Mouse (Mus musculus) urinary bladder, adult 18-20 months (tissue): ENCODE results near the gene Olfr1359.
"Not testable (repeated sequence)": the region's sequence is repeated elsewhere in the genome, so short reads cannot be mapped to it uniquely, and the experiment has no call there.

Experiments
- DNase-seq, 2 experiments: peaks; one replicate each; pipeline ENCODE4 v3.0.0; 2022; ENCODE audit warnings: low spot score in 2 of 2, mixed read lengths in 2 of 2

Olfr1359 gene

DNA sequence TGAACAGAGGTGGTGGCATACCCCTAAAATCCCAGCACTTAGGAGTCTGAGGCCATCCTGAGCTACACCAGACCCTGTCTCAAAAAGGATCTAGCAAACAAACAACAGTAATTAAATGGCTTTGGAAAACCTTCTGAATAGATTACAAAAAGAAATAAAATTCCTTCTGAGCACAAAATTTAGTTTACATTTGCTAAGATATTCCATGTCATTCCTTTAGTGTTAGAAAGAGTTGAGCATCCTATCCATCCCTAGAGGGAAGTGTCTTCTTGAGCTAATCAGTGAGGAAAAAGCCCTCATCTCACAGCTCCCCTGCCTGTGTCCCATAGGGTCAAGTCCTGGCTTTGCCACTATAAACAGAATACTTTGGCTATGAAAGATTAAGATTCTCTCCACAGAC is at the start of gene Olfr1359:
Olfr1359 (plus strand) TSS at position 301 of the 400 bp plus-strand sequence.
- no peak for DNase-seq

DNA sequence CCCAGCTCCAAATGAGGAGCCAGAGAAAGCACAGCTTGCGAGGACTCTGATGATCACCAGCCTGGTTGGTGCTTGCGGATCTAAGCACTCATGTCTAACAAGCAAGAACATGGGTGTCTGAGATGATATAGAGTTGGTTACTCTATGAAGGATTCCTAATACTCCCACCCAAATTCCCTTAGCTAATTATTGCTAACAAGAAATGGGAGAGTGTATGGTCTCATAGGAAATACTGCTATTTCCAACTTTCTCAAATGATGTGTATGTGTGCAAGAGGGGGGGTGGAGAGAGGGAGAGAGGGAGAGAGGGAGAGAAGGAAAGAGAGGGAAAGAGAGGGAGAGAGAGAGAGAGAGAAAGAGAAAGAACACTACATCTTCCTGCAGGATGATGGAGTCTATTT is 34.6 kb upstream of the Olfr1359 start, which contains the start of gene Olfr1361:
Olfr1361 (minus strand) TSS at position 101 of the 400 bp plus-strand sequence.
- no peak for DNase-seq

DNA sequence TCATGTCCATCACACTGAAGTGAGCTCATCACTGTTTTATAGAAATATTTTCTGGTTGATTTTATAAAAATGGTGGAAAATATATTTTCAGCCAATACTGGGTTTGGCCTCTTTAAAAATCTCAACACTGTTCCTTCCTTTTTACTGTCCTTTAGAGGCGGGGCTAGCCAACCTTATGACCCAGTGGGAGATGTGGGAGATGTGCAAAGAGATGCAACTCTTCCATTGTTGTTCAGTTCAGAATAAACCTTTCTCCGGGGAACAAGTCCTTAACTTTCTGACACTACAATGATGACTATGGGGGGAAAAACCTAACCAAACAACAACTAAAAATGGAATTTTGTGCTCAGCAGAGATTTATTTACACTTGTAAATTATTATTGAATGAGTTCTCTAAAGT is 20.6 kb upstream of the Olfr1359 start, which contains the start of gene Olfr1360:
Olfr1360 (minus strand) TSS at position 101 of the 400 bp plus-strand sequence.
- no peak for DNase-seq

DNA sequence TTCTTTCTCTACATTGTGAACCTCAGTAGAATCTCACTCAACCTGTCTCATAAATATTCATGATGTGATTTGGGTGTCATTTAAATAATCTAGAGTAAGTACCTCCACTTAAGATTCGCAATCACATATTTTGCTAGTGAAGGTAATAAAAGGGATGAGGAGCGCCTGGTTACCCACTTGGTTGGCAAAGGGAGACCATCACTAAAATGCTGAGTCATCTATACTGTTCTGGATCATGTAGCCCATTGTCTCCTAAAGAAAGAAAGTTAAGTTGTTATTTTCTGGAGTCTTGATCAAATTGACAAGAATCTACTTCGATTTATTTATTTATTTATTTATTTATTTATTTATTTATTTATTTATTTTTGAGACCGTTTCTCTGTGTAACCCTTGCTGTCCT is 8.8 kb downstream of the Olfr1359 start:
- no peak for DNase-seq

GRCm38 (mm10) chr13:21710031-21710711 is 12.3 kb downstream of the Olfr1359 start:
- DNase-seq, result peak; percentile 77 to 80

DNA sequence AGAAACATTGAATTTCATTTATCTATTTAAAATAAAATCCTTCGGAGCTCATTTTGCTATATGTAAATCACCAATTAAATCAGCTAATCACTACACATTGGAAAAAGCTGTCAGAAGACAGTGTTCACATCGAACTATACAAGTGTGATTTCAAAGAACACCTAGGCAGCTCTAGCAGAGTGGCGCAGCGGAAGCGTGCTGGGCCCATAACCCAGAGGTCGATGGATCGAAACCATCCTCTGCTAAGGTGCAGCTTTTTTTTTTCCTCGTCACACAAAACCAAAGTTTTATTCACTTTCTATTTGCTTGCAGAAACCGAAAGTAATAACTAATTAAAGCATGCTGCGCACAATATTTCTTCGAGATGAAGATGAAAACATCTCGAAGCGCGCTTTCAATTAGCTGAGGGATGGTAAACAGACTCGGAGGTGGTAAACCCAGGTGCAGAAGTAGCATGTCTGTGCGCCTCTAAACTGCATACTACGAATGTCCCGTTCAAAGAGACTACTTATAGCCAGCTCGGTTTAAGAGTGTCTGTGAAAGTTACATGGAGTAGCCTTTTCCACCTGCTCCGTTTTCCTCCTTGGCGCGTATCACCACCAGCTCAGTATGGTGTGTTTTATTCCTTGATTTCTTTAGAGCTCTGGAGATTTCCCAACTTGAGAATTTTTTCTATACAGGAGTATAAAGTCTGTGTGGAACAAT is 13.1 kb downstream of the Olfr1359 start:
- peak; percentile 70 to 77 for DNase-seq

GRCm38 (mm10) chr13:21711698-21712097 is 13.8 kb downstream of the Olfr1359 start:
- no peak for DNase-seq

GRCm38 (mm10) chr13:21714725-21715124 is 16.8 kb downstream of the Olfr1359 start:
- DNase-seq, result peak in 1 of 2 experiments; percentile 28

- DNase-seq, result no peak
These were observed 17.4 kb downstream of the Olfr1359 start for GRCm38 (mm10) chr13:21715131-21715863.

GRCm38 (mm10) chr13:21715864-21716539 is 18.1 kb downstream of the Olfr1359 start, which contains the start of the genes Hist1h2bl and Hist1h2ai:
TSS of gene Hist1h2bl (minus strand) at chr13:21716143.
TSS of gene Hist1h2ai (plus strand) at chr13:21716422.
- peak; percentile 63 to 70 for DNase-seq

DNA sequence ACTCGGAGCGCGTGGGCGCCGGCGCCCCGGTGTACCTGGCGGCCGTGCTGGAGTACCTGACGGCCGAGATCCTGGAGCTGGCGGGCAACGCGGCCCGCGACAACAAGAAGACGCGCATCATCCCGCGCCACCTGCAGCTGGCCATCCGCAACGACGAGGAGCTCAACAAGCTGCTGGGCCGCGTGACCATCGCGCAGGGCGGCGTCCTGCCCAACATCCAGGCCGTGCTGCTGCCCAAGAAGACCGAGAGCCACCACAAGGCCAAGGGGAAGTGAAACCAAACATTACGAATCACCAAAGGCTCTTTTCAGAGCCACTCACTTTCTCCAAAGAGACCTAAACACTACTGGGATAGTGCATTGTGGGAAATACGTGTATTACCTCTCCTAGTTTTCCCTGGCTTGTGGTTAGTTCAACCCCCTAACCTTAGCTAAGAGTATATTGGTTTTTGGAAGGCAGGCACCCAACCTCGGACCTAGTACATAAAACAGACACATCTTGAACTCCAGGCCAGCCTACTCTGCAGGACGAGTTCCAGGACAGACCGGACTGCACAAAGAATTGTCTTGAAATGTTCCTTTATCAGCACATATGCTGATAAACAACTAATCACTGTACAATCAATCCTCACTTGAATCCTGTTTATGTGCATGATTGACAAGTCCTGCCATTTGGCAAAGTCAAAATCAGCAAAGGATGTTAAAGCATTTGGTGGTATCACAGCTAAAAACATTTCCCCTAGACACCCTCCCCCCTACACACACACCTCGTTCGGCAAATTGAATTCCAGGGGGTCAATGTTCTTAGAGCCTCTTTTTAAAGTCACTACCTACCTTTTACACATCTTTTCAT is 18.9 kb downstream of the Olfr1359 start:
- DNase-seq, result not testable (repeated sequence)

DNA sequence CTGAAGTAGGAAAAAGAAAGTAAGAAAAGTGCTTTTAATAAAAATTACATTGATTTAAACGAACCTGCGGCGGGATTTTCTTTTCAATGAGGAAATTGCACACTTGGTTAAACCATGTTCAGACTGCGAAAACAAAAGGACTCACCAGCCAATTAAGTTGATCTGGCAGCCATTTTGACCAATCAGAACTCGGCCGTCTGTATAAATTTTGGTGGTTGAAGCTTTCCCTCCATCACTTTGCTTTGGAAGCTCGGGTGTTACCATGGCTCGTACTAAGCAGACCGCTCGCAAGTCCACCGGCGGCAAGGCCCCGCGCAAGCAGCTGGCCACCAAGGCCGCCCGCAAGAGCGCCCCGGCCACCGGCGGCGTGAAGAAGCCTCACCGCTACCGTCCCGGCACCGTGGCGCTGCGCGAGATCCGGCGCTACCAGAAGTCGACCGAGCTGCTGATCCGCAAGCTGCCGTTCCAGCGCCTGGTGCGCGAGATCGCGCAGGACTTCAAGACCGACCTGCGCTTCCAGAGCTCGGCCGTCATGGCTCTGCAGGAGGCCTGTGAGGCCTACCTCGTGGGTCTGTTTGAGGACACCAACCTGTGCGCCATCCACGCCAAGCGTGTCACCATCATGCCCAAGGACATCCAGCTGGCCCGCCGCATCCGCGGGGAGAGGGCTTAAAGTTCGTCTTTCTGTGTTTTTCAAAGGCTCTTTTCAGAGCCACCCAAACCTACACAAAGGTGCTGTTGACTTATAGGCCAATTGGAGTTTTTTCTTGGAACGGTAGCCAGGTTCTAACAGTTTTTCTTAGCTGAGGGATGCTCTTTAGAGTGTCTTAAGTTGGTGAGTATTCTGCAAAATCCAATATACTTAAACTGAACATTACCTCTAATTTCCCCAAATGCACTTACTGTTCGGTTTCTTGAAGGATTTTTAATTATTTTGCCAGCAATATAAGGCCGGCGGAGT is 19.8 kb downstream of the Olfr1359 start, which contains the start of gene Hist1h3h:
Hist1h3h (plus strand) TSS at position 263 of the 961 bp plus-strand sequence.
- DNase-seq, result peak; percentile 45 to 64

GRCm38 (mm10) chr13:21718381-21719080 is 20.6 kb downstream of the Olfr1359 start:
- no peak for DNase-seq

- not testable (repeated sequence) for DNase-seq
These were observed 23.3 kb downstream of the Olfr1359 start for GRCm38 (mm10) chr13:21721107-21721756.

GRCm38 (mm10) chr13:21721757-21722372 is 24.0 kb downstream of the Olfr1359 start, which contains the start of gene Hist1h2bm:
TSS of gene Hist1h2bm (plus strand) at chr13:21722044.
- peak; percentile 42 to 47 for DNase-seq

- no peak for DNase-seq
These were observed 24.5 kb downstream of the Olfr1359 start for GRCm38 (mm10) chr13:21722373-21722925.
